Mouse (Mus musculus): ENCODE measurements at regions not wholly inside any gene's neighbourhood (a gene's known extent, or its start where the extent isn't known, plus 50 kb on each side); places are given as distances from the start of the nearest gene placed in this dataset.

DNA sequence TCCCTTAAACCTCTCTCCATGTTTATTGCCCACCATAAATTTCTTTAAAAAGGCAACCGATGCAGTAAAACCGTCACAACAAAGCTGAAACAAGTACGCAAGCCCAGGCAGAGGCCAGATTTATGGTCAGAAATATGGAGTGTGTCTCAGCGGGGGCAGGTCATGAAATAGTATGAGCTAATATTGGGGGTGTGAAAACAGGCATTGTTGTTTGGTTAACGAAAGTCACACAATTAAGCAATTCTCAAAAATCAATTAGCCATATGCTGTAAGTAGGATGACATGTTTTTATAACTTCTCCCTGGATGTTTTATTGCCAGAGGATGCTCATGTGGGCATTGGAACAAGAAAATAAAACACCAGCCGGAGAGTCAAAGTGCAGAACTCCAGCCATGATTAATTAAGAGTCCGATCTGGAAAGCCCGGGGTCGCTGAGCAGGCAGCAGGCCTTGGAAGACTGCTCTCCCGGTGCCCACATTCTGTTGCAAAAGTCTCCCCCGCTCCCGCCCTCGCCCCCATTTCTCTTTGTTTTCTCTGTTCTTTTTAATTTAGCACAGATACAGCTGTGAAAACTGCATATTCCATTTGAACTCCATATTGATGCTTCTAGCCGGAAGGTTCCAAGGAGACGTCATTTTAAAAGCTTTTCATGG lies 239.0 kb downstream of the Cxcl12 start:
- TF ChIP-seq CTCF (IDR thresholded peaks at IDR 0.05) (no peak), EP300 (IDR thresholded peaks at IDR 0.05) (no peak)

Data from lung, postnatal 0 days (tissue).